Mouse (Mus musculus) adrenal gland (tissue): ENCODE data around the gene Fam227a.

Experiments
- intact Hi-C: fragments of 180-260 bp; cut with DNase I; formaldehyde crosslinking; loops from one replicate; pipeline ENCODE4 v1.15.1; 2025
- long read RNA-seq, 2 experiments: library from polyadenylated mRNA; unstranded; transcript quantifications; one replicate each; pipeline ENCODE4 v2.0.0; 2020; ENCODE audit warnings: borderline replicate concordance in 1 of 2; ENCODE audit not compliant: insufficient replicate concordance in 1 of 2

The Fam227a gene
- long read RNA-seq, experiment 1: 0 reads
- long read RNA-seq, experiment 2: 0 reads

- intact Hi-C loops: loop anchor here (5.0 kb wide), 1 partner anchor 111 kb away; the partner anchor contains the start of gene Ddx17
Measured at GRCm38 (mm10) chr15:79658531-79659375, at the start of gene Fam227a, which contains the start of gene Cby1. TSS of gene Fam227a (minus strand) at chr15:79658956. TSS of gene Cby1 (plus strand) at chr15:79659199.

DNA sequence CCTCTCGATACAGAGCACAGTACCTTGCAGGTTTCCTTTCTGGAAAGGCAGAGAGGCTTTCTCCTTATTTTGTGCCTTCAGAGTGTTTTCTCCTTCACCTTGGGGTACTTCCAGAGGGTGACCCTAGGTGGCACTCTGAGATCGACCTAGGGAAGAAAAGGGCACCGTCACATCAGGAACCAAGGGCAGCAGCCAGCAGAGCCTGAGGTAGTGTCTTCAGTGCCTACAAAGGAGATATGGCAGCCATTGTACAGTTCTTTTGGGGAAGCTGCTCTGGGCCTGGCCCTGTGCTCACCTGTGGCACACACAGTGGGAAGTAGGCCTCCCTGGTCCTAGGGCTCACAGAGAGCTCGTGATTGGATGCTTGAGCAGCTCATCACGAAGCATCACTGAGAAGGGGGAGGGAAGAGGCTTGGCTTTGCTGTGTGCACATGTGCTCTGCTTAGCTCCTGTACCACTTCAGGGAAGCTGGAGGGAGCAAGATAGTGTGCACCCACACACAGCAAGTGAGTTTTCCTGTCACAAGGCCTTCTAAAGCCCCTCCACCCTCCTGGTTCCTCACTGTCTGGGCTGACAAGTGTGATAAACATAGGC lies 49.6 kb upstream of the Fam227a start:
- intact Hi-C loops: no loop called here

- intact Hi-C loops: no loop called here
Measured at GRCm38 (mm10) chr15:79706603-79707214, 48.0 kb upstream of the Fam227a start.

- intact Hi-C loops: no loop called here
Measured at GRCm38 (mm10) chr15:79697558-79698187, 38.9 kb upstream of the Fam227a start.

DNA sequence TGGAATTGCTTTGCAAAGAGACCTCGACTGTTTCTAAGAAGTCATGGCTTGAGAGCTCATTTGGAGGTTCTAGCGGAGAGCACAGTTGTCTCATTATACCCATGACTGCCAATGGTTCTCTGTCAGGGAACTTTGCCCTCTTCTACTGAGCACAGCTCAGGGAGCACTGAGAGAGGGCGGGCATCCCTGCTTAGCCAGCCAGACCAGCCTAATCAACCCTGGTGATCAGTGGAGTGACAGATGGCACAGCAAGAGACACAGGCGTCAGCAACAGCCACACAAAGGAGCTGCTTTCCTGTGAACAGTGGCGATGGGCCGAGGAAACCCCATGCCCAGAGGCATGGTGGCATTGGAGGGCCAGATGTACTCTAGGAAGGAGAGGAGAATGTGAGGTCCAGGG lies 38.3 kb upstream of the Fam227a start:
- intact Hi-C loops: no loop called here

DNA sequence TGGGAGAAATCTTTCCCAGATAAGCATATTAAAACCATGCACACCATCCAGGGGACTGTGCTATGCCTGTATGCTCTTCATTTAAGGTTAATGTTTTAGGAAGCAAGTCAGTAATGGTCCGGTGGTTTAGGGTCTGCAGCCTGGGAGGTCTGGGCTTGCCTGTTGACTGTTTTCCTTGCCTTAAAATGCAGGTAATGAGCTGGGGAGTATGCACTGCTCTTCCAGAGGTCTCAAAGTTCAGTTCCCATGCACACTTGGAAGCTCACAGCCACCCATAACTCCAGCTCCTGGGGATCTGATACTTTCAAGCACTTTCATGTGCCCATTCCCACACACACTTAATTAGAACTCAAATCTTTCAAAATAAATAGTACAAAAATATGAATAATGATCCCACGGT lies 37.8 kb upstream of the Fam227a start:
- intact Hi-C loops: no loop called here

GRCm38 (mm10) chr15:79695516-79695915 lies 36.8 kb upstream of the Fam227a start:
- intact Hi-C loops: no loop called here

- intact Hi-C loops: no loop called here
Measured at GRCm38 (mm10) chr15:79694512-79694911, 35.8 kb upstream of the Fam227a start.

DNA sequence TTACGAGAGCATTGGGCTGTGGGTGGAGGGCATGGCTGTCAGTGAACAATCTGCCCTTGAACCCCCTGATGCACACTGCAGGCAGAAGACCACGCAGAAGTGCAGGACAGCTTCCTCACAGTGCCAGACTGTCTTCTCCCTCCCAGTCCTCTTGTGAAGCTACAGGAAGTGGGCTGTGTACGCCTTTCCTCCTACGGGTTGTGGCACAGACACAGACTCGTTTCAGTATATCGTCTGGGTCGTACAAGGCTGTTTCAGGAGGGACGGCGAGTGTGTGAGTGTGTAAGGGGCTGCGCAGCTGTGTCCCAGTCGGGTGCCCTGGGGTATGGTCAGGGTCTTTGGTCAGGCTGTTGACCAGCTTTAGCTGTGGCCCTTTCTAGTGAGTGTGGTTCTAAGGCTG lies 35.0 kb upstream of the Fam227a start:
- intact Hi-C loops: no loop called here

DNA sequence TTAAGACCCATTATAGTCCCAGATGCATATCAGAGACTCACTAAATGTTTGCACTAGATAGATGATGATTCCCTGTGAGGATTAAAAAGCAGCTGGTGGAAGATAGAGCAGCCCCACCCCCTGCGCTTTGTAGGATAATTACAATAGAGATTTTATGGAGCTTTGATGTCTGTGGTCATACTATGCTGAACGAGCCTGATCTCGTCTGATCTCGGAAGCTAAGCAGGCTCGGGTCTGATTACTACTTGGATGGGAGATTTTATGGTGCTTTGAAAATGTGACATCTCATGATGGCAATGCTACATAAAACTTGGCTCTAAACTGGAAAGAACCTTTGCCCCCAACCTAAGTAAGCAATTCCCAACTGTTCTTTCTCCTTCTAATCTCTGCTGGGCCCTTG lies 33.6 kb upstream of the Fam227a start:
- intact Hi-C loops: no loop called here

GRCm38 (mm10) chr15:79691023-79691508 lies 32.3 kb upstream of the Fam227a start:
- intact Hi-C loops: no loop called here

- intact Hi-C loops: no loop called here
Measured at GRCm38 (mm10) chr15:79690426-79691022, 31.8 kb upstream of the Fam227a start, which contains the start of gene Gtpbp1. TSS of gene Gtpbp1 (plus strand) at chr15:79690845.

GRCm38 (mm10) chr15:79689662-79690425 lies 31.1 kb upstream of the Fam227a start:
- intact Hi-C loops: loop anchor here (5.0 kb wide), 1 partner anchor 52 kb away; the partner anchor contains the start of gene Sun2

DNA sequence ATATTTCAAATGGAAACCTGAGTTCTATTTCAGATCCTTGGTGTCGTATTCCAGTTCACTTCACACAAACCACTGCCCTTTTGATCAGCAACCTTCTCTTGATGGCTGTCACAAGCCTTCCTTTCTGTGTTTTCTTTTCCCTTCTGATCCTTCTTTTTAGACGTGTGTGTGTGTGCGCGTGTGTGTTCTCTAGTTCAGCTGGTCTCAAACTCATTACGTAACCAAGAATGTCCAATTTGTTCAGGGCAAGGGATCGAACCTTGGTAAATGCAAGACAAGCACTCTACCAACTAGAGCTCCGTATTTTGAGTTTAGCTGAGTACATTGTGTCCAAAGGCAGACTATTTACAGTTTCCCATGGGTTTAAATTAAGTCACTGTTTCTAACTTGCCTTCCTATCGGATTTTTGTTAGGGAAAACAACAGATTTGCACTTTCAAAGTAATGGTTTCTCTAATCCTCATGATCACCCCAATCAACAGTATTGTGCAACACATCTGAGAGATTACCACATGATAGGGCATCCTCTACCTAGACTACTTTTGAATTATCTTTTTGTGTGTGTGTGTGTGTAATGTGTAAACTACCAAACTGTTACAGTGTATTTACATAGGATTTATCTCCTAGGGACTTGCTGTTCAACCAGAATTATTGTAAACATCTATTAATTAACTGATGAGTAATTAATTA lies 29.7 kb upstream of the Fam227a start:
- intact Hi-C loops: loop anchor here (5.0 kb wide), 1 partner anchor 54 kb away; the partner anchor contains the start of gene Sun2

DNA sequence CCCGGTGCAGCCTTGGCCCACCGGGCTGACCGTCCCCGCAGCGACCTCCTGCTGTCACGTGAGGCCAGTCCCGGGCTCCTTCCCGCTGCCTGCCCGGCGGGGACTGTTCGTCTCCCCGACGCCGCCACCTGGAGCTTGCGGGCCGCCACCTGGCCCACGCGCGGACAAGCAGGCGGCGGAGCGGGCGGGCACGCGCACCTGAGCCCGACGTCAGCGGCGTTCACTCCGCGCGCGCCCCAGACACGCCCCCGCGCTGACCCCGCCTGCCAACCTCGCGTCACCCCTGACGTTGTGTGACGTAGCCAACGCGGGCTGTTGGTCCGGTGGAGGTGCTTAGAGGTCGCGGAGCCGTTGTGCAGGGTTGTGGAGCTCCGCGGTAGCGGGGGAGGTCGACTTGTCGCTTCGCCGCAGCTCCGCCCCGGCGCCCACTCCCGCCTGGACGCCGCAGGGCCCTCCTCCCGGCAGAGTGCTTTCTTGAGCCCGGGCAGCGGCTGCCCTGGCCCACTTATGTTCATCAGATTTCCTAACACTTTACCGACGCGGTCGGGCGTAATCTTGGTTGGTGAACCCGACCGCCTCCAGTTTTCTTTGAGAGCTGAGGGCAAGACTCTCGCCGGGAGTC lies 29.0 kb upstream of the Fam227a start, which contains the start of gene Josd1:
TSS of gene Josd1 (minus strand) at position 274 of the 622 bp plus-strand sequence.
- intact Hi-C loops: loop anchor here (5.0 kb wide), 1 partner anchor 55 kb away; the partner anchor contains the start of gene Sun2

DNA sequence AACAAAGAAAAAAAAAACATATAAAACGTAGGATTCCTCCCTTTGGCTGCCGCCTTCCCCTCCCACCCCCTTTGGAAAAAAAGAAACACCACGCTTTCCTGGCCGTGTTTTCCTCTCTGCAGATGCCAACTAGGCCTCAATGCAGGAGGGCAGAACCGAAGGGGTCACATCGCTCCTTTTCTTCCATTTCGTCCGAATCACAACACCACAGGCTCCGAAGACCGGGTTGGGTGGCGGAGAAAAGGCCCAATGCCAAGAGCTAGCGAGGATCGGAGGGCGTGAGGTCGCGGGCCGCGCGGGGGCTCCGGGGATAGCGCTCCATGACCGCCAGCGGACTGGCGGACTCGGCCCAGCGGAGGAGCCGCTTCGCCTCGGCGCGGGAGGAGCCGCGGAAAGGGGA lies 28.4 kb upstream of the Fam227a start:
- intact Hi-C loops: loop anchor here (5.0 kb wide), 1 partner anchor 55 kb away; the partner anchor contains the start of gene Sun2

GRCm38 (mm10) chr15:79686046-79686869 lies 27.5 kb upstream of the Fam227a start:
- intact Hi-C loops: loop anchor here (5.0 kb wide), 1 partner anchor 56 kb away; the partner anchor contains the start of gene Sun2
